In genomic region chr4:59963405-59964344, GRCm38 (mm10) we compare ENCODE assay signal across 18 mouse cellular contexts. TPM values are rescaled to one million over a fixed set of nuclear protein-coding genes. Genes with fewer than 3 reads are reported as not detected.
"Had no signal": no experiment of that assay in that cellular context is flagged by ENCODE, and none has a peak within 500 bp of the region (broad histone marks: within the 10 kb centered on the region; RNA-seq: fewer than 3 reads in every experiment).

Mup6 (plus strand) TSS chr4:59964294.

- H3K4me2 ChIP-seq: limb, embryonic 15.5 days; liver, embryonic 12.5 days; lung, embryonic 14.5 days; neural tube, embryonic 13.5 days had no signal

- H3K36me3 ChIP-seq: limb, embryonic 15.5 days; liver, embryonic 12.5 days; midbrain, embryonic 10.5 days; neural tube, embryonic 13.5 days had no signal

- H3K4me3 ChIP-seq: limb, embryonic 15.5 days; liver, embryonic 12.5 days; midbrain, embryonic 10.5 days; neural tube, embryonic 13.5 days had no signal

- ATAC-seq: liver, embryonic 12.5 days; midbrain, embryonic 16.5 days had no signal

- H3K27me3 ChIP-seq: limb, embryonic 15.5 days; liver, embryonic 12.5 days; neural tube, embryonic 13.5 days had no signal

- DNase-seq: kidney, postnatal 36 days; layer of hippocampus, adult 9-11 months; layer of hippocampus, postnatal 36 days; lung, embryonic 14.5 days; lung, postnatal 10 days; lung, postnatal 4 days; right cerebral cortex, adult 18-20 months; right cerebral cortex, postnatal 25 days had no signal

- H3K9me3 ChIP-seq: limb, embryonic 15.5 days; liver, embryonic 12.5 days; midbrain, embryonic 10.5 days; neural tube, embryonic 13.5 days had no signal

- H3K27ac ChIP-seq: kidney, postnatal 0 days; limb, embryonic 15.5 days; liver, embryonic 12.5 days; midbrain, embryonic 10.5 days; neural tube, embryonic 13.5 days had no signal

- H3K4me1 ChIP-seq: limb, embryonic 15.5 days; liver, embryonic 12.5 days; neural tube, embryonic 13.5 days had no signal

- H3K9ac ChIP-seq: limb, embryonic 15.5 days; liver, embryonic 12.5 days; lung, embryonic 14.5 days; neural tube, embryonic 13.5 days had no signal

RNA-seq across cellular contexts. Expression of gene Mup6, which starts in this region (rescaled TPM):
- polyA plus RNA-seq: kidney, postnatal 0 days; limb, embryonic 11.5 days; limb, embryonic 15.5 days; liver, embryonic 12.5 days; liver, embryonic 16.5 days; lung, embryonic 14.5 days; midbrain, embryonic 10.5 days; midbrain, embryonic 16.5 days; neural tube, embryonic 13.5 days; small intestine, adult 2 months; stomach, embryonic 16.5 days had no signal
